Mouse (Mus musculus): ENCODE measurements around the gene Apbb2.

DNA sequence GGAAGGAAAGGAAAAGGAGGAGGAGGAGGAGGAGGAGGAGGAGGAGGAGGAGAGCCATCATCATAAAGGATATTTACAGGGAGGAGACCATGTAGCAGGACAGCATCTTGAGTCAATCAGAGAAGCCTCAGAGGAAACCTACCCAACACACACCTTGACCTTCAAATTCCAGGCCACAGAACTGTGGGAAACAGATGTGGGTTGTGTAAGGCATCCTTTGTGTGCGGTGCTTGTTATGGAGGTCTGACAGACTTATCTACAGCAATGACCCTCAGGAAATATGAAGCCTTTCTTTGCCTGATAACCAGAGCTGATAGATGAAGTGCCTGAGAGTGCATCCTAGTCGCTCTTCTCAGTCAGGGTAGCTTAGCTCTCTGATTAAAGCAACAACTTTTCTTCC is 189.5 kb downstream of the Apbb2 start:
- TF ChIP-seq CTCF (IDR thresholded peaks at IDR 0.05; ENCODE audit: control insufficient read depth, insufficient read depth, insufficient replicate concordance, low read depth, low read length) (no peak), POLR2A (IDR thresholded peaks at IDR 0.05; ENCODE audit: control insufficient read depth, low read depth, low read length) (no peak)
